In the genomic region with DNA sequence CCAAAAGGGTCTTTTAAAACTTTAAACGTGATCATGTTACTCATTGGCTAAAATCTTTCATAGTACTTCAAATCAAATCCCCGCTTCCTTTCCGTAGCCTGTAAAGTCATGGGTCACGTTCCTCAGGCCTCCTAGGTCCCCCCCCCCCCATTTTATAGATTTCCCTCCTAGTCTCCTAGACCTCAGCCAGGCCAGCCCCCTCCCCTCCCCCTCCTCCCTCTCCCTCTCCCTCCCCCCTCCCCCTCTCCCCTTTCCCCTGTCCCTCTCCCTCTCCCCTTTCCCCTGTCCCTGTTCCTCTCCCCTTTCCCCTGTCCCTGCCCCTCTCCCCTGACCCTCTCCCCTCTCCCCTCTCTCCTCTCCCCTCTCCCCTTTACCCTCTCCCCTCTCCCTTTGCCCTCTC, we compare ENCODE assay signal across 20 mouse cellular contexts. TPM values are rescaled to one million over a fixed set of nuclear protein-coding genes. Genes with fewer than 3 reads are reported as not detected.
DNase-seq lines count a peak whose midpoint lies in the region; ATAC-seq and TF ChIP-seq lines count a peak whose summit lies in the region.
"Not testable (repeated sequence)": the region's sequence is repeated elsewhere in the genome, so short reads cannot be mapped to it uniquely, and the experiment has no call there.
"Had no signal": no experiment of that assay in that cellular context is flagged by ENCODE, and none has a peak within 500 bp of the region (broad histone marks: within the 10 kb centered on the region; RNA-seq: fewer than 3 reads in every experiment).

No protein-coding gene starts in this region.

- not testable (repeated sequence) for H3K36me3 ChIP-seq in hindbrain, embryonic 10.5 days; midbrain, embryonic 10.5 days; midbrain, embryonic 11.5 days (ENCODE audit: control insufficient read depth, insufficient read depth, low read length)

- H3K27ac ChIP-seq in hindbrain, embryonic 10.5 days; midbrain, embryonic 11.5 days (ENCODE audit: low read depth, low read length): not testable (repeated sequence)
- peak overlapping the region; percentile 24; the same call in 1 of the 2 replicates for H3K27ac ChIP-seq in left cerebral cortex, adult 2 months
- 0 out of 2 replicates have a peak overlapping the region, but pooled peaks have one; percentile 42 for H3K27ac ChIP-seq in midbrain, embryonic 10.5 days (replicated peaks)

- ATAC-seq in midbrain, embryonic 11.5 days (ENCODE audit: low FRiP score) = not testable (repeated sequence)

- not testable (repeated sequence) for H3K9me3 ChIP-seq in hindbrain, embryonic 10.5 days; midbrain, embryonic 10.5 days (replicated peaks); midbrain, embryonic 11.5 days (ENCODE audit: control insufficient read depth, low read length)

- 20% methylated on average over 4 of the region's 4 CpGs for WGBS in hindbrain, embryonic 10.5 days
- 13% methylated on average over 4 of the region's 4 CpGs for WGBS in midbrain, embryonic 10.5 days
- WGBS in midbrain, embryonic 11.5 days = 29% methylated on average over 4 of the region's 4 CpGs

- H3K4me1 ChIP-seq in hindbrain, embryonic 10.5 days (replicated peaks) = peaks cover 14% of the 10 kb centered on the region
- H3K4me1 ChIP-seq in midbrain, embryonic 10.5 days = peaks cover 15% of the 10 kb centered on the region
- not testable (repeated sequence) for H3K4me1 ChIP-seq in midbrain, embryonic 11.5 days (ENCODE audit: control insufficient read depth, insufficient read depth, low read length)

- H3K4me3 ChIP-seq in hindbrain, embryonic 10.5 days; left cerebral cortex, adult 2 months; midbrain, embryonic 10.5 days; midbrain, embryonic 11.5 days (ENCODE audit: low read depth, low read length): not testable (repeated sequence)

- not testable (repeated sequence) for H3K4me2 ChIP-seq in midbrain, embryonic 11.5 days

- DNase-seq in heart, adult 11 months = peak; percentile 16
- DNase-seq in hindbrain, embryonic 10.5 days (ENCODE audit: low spot score) = peak; percentile 22
- DNase-seq in left cerebral cortex, adult 2 months (ENCODE audit: extremely low spot score in 1 of 2, low spot score in 2 of 2) = not testable (repeated sequence)
- peak; percentile 51 for DNase-seq in midbrain, embryonic 10.5 days (ENCODE audit: low spot score)
- DNase-seq in midbrain, embryonic 11.5 days (ENCODE audit: low spot score, missing footprints) = peak; percentile 89

- not testable (repeated sequence) for H3K27me3 ChIP-seq in hindbrain, embryonic 10.5 days (ENCODE audit: insufficient read depth, poor library complexity, severe bottlenecking); midbrain, embryonic 10.5 days (ENCODE audit: low read depth, poor library complexity, severe bottlenecking); midbrain, embryonic 11.5 days (ENCODE audit: control insufficient read depth, insufficient read depth, low read length)

- intact Hi-C loops in left cerebral cortex, adult 2 months (cut with DNase I) = not testable (repeated sequence)

- not testable (repeated sequence) for TF ChIP-seq CTCF in left cerebral cortex, adult 2 months (IDR thresholded peaks at IDR 0.05)

- H3K9ac ChIP-seq in midbrain, embryonic 11.5 days (ENCODE audit: low read length) = not testable (repeated sequence)

RNA-seq across cellular contexts. Expression of a gene that starts 8.7 kb away (rescaled TPM):
- 51.0 and 86.2 TPM in 2 replicates for polyA plus RNA-seq in hindbrain, embryonic 10.5 days (2016; fragmentation: Nextera tagmentation; extraction: Ambion mirVana)
- 100 to 1,000 TPM; 250 to 265 TPM for total RNA-seq in left cerebral cortex, adult 2 months (2021)
- polyA plus RNA-seq in midbrain, embryonic 10.5 days (2016; fragmentation: Nextera tagmentation; extraction: Ambion mirVana) = 52.4 and 67.6 TPM in 2 replicates
- polyA plus RNA-seq in midbrain, embryonic 11.5 days (2014; fragmentation: Nextera tagmentation; extraction: Ambion mirVana) = 71.1 and 73.5 TPM in 2 replicates
- polyA plus RNA-seq: C2C12, G1E had no signal

RNA-seq across cellular contexts. Expression of a gene that starts 26.8 kb away (rescaled TPM):
- polyA plus RNA-seq in hindbrain, embryonic 10.5 days (2016; fragmentation: Nextera tagmentation; extraction: Ambion mirVana) = 77.4 and 89.4 TPM in 2 replicates
- 10 to 100 TPM; 58.0 to 58.9 TPM for total RNA-seq in left cerebral cortex, adult 2 months (2021)
- polyA plus RNA-seq in midbrain, embryonic 10.5 days (2016; fragmentation: Nextera tagmentation; extraction: Ambion mirVana) = 87.3 and 96.3 TPM in 2 replicates
- polyA plus RNA-seq in midbrain, embryonic 11.5 days (2014; fragmentation: Nextera tagmentation; extraction: Ambion mirVana) = 67.5 and 70.8 TPM in 2 replicates

RNA-seq across cellular contexts. Expression of a gene that starts 27.7 kb away (rescaled TPM):
- 22.9 and 24.3 TPM in 2 replicates for polyA plus RNA-seq in hindbrain, embryonic 10.5 days (2016; fragmentation: Nextera tagmentation; extraction: Ambion mirVana)
- 10 to 100 TPM; 85.8 to 88.5 TPM for total RNA-seq in left cerebral cortex, adult 2 months (2021)
- polyA plus RNA-seq in midbrain, embryonic 10.5 days (2016; fragmentation: Nextera tagmentation; extraction: Ambion mirVana) = 19.1 and 21.4 TPM in 2 replicates
- polyA plus RNA-seq in midbrain, embryonic 11.5 days (2014; fragmentation: Nextera tagmentation; extraction: Ambion mirVana) = 19.5 and 19.7 TPM in 2 replicates

RNA-seq across cellular contexts. Expression of a gene that starts 51.8 kb away (rescaled TPM):
- polyA plus RNA-seq in hindbrain, embryonic 10.5 days (2016; fragmentation: Nextera tagmentation; extraction: Ambion mirVana) = 0.36 and 0.88 TPM in 2 replicates
- under 1 TPM in 1 of 2 experiments, not detected in 1; 0.52 TPM for total RNA-seq in left cerebral cortex, adult 2 months (2021)
- 0.28 and 0.63 TPM in 2 replicates for polyA plus RNA-seq in midbrain, embryonic 10.5 days (2016; fragmentation: Nextera tagmentation; extraction: Ambion mirVana)
- polyA plus RNA-seq in midbrain, embryonic 11.5 days (2014; fragmentation: Nextera tagmentation; extraction: Ambion mirVana) = 0.72 and 1.8 TPM in 2 replicates
- total RNA-seq: adrenal gland, adult 18-20 months; adrenal gland, adult 2 months; adrenal gland, adult 8-10 months; adrenal gland, postnatal 10 days; adrenal gland, postnatal 14 days; adrenal gland, postnatal 25 days; adrenal gland, postnatal 36 days; adrenal gland, postnatal 4 days; CH12.LX; ES-E14; G1E; MEL had no signal
- polyA plus RNA-seq: activated CD4-positive, CD25-positive, alpha-beta regulatory T cell, adult 4 months; adrenal gland, adult 2 months; C2C12; CD4-positive, CD25-positive, alpha-beta regulatory T cell, adult 4 months; G1E had no signal

RNA-seq across cellular contexts. Expression of a gene that starts 59.7 kb away (rescaled TPM):
- polyA plus RNA-seq in hindbrain, embryonic 10.5 days (2016; fragmentation: Nextera tagmentation; extraction: Ambion mirVana) = 171 and 232 TPM in 2 replicates
- 100 to 1,000 TPM; 165 TPM for total RNA-seq in left cerebral cortex, adult 2 months (2021)
- 150 and 167 TPM in 2 replicates for polyA plus RNA-seq in midbrain, embryonic 10.5 days (2016; fragmentation: Nextera tagmentation; extraction: Ambion mirVana)
- 154 and 155 TPM in 2 replicates for polyA plus RNA-seq in midbrain, embryonic 11.5 days (2014; fragmentation: Nextera tagmentation; extraction: Ambion mirVana)
